Mouse (Mus musculus) midbrain, embryonic 10.5 days (tissue): ENCODE data around the gene Zfp536. TPM values are rescaled to one million over a fixed set of nuclear protein-coding genes. Genes with fewer than 3 reads are reported as not detected.

Experiments used
- DNase-seq: peaks from one replicate; pipeline ENCODE4 v3.0.0-alpha.2; 2017; ENCODE audit warnings: low spot score
- H3K27ac ChIP-seq: fragments of 300-500 bp; sonication (generic); replicated peaks from 2 replicates; pipeline ENCODE4 v1.5.1; 2016; ENCODE audit warnings: mild to moderate bottlenecking
- H3K27me3 ChIP-seq: fragments of 300-500 bp; sonication (generic); 2 replicates; pipeline ENCODE4 v1.6.1; 2016; ENCODE audit warnings: low read depth, mild to moderate bottlenecking; ENCODE audit not compliant: poor library complexity, severe bottlenecking
- H3K36me3 ChIP-seq: fragments of 300-500 bp; sonication (generic); 2 replicates; pipeline ENCODE4 v1.6.1; 2016; ENCODE audit warnings: mild to moderate bottlenecking, moderate library complexity
- H3K4me1 ChIP-seq: fragments of 300-500 bp; sonication (generic); 2 replicates; pipeline ENCODE4 v1.6.1; 2016
- H3K4me3 ChIP-seq: fragments of 300-500 bp; sonication (generic); 2 replicates; pipeline ENCODE4 v1.5.1; 2016; ENCODE audit warnings: mild to moderate bottlenecking, moderate library complexity
- H3K9me3 ChIP-seq: fragments of 300-500 bp; sonication (generic); replicated peaks from 2 replicates; pipeline ENCODE4 v1.6.1; 2016; ENCODE audit warnings: mild to moderate bottlenecking
- WGBS: fragments of 180-500 bp; shearing (Covaris S2); methylation state at CpG from one replicate; pipeline ENCODE4 v1.1.7; 2016; 5-methylcytosine and 5-hydroxymethylcytosine counted together
- polyA plus RNA-seq: library from polyadenylated mRNA; unstranded; fragments of >200 nt; fragmentation: Nextera tagmentation; extraction: Ambion mirVana; gene quantifications from 2 replicates; pipeline ENCODE4 v1.2.1, GENCODE M21; 2016

Gene Zfp536
- polyA plus RNA-seq, 1 experiment from 2014 or later, result 31.0 TPM

GRCm38 (mm10) chr7:37772376-37773311, 797 bp downstream of the Zfp536 start:
- Histone ChIP-seq H3K4me1 (peaks cover 56% of the 10 kb centered on the region), H3K27me3 (peaks cover 56% of the 10 kb centered on the region), H3K36me3 (no peaks in the 10 kb centered on the region), H3K4me3 (peak overlapping the region; percentile 84), H3K9me3 (no peaks in the 10 kb centered on the region), H3K27ac (peak overlapping the region; percentile 98)
- under 1% methylated on average over 46 of the region's 46 CpGs for WGBS
- DNase-seq, result peak; percentile 77

GRCm38 (mm10) chr7:37771491-37772375, 1.7 kb downstream of the Zfp536 start:
- peak overlapping the region; percentile 98 for H3K27ac ChIP-seq
- peak overlapping the region; percentile 84 for H3K4me3 ChIP-seq
- H3K27me3 ChIP-seq, result peaks cover 61% of the 10 kb centered on the region
- under 1% methylated on average over 68 of the region's 75 CpGs for WGBS
- no peaks in the 10 kb centered on the region for H3K9me3 ChIP-seq
- peaks cover 62% of the 10 kb centered on the region for H3K4me1 ChIP-seq
- DNase-seq, result peak; percentile 81
- H3K36me3 ChIP-seq, result no peaks in the 10 kb centered on the region

GRCm38 (mm10) chr7:37770400-37771050, 2.9 kb downstream of the Zfp536 start:
- under 1% methylated on average over 57 of the region's 57 CpGs for WGBS
- H3K4me1 ChIP-seq, result peaks cover 72% of the 10 kb centered on the region

GRCm38 (mm10) chr7:37769526-37770399, 3.7 kb downstream of the Zfp536 start:
- H3K27me3 ChIP-seq, result peaks cover 42% of the 10 kb centered on the region
- no peaks in the 10 kb centered on the region for H3K9me3 ChIP-seq
- peak overlapping the region; percentile 84 for H3K4me3 ChIP-seq
- peak; percentile 66 for DNase-seq
- WGBS, result under 1% methylated on average over 52 of the region's 53 CpGs
- H3K27ac ChIP-seq, result peak overlapping the region; percentile 98
- H3K4me1 ChIP-seq, result peaks cover 67% of the 10 kb centered on the region
- no peaks in the 10 kb centered on the region for H3K36me3 ChIP-seq

More at GRCm38 (mm10) chr7:37770400-37771050, 2.9 kb downstream of the Zfp536 start:
- no peaks in the 10 kb centered on the region for H3K9me3 ChIP-seq
- DNase-seq, result peak; percentile 94
- H3K4me3 ChIP-seq, result peak overlapping the region; percentile 84
- H3K36me3 ChIP-seq, result no peaks in the 10 kb centered on the region
- H3K27ac ChIP-seq, result peak overlapping the region; percentile 98
- H3K27me3 ChIP-seq, result peaks cover 50% of the 10 kb centered on the region

- Histone ChIP-seq H3K4me3 (peak overlapping the region; percentile 84), H3K9me3 (no peaks in the 10 kb centered on the region), H3K36me3 (no peaks in the 10 kb centered on the region), H3K4me1 (peaks cover 63% of the 10 kb centered on the region), H3K27me3 (peaks cover 34% of the 10 kb centered on the region), H3K27ac (peak overlapping the region; percentile 98)
- DNase-seq, result peak; percentile 58
- WGBS, result under 1% methylated on average over 28 of the region's 28 CpGs
Measured at GRCm38 (mm10) chr7:37769004-37769403, 4.4 kb downstream of the Zfp536 start.

GRCm38 (mm10) chr7:37768310-37768940, 5.0 kb downstream of the Zfp536 start:
- Histone ChIP-seq H3K36me3 (no peaks in the 10 kb centered on the region), H3K27ac (peak overlapping the region; percentile 98), H3K4me1 (peaks cover 61% of the 10 kb centered on the region), H3K9me3 (no peaks in the 10 kb centered on the region), H3K27me3 (peaks cover 29% of the 10 kb centered on the region), H3K4me3 (peak overlapping the region; percentile 84)
- peak; percentile 32 for DNase-seq
- WGBS, result 6% methylated on average over 10 of the region's 10 CpGs

- no peaks in the 10 kb centered on the region for H3K9me3 ChIP-seq
- no peak overlapping the region for H3K27ac ChIP-seq
- H3K4me1 ChIP-seq, result peaks cover 31% of the 10 kb centered on the region
- peaks cover 14% of the 10 kb centered on the region for H3K36me3 ChIP-seq
- H3K4me3 ChIP-seq, result no peak overlapping the region
- no peak for DNase-seq
- H3K27me3 ChIP-seq, result no peaks in the 10 kb centered on the region
- 92% methylated on average over 5 of the region's 5 CpGs for WGBS
Measured at GRCm38 (mm10) chr7:37758886-37759285, 14.6 kb downstream of the Zfp536 start.

GRCm38 (mm10) chr7:37753024-37753423, 20.4 kb downstream of the Zfp536 start:
- peaks cover 28% of the 10 kb centered on the region for H3K36me3 ChIP-seq
- H3K4me3 ChIP-seq, result no peak overlapping the region
- WGBS, result 63% methylated on average over 1 of the region's 1 CpGs
- H3K4me1 ChIP-seq, result peaks cover 19% of the 10 kb centered on the region
- H3K27me3 ChIP-seq, result no peaks in the 10 kb centered on the region
- H3K27ac ChIP-seq, result no peak overlapping the region
- DNase-seq, result no peak
- no peaks in the 10 kb centered on the region for H3K9me3 ChIP-seq

GRCm38 (mm10) chr7:37746133-37746761, 27.2 kb downstream of the Zfp536 start:
- DNase-seq, result peak; percentile 11
- 45% methylated on average over 12 of the region's 13 CpGs for WGBS
- Histone ChIP-seq H3K4me3 (no peak overlapping the region), H3K27ac (peak overlapping the region; percentile 74), H3K27me3 (no peaks in the 10 kb centered on the region), H3K36me3 (peaks cover 17% of the 10 kb centered on the region), H3K9me3 (no peaks in the 10 kb centered on the region), H3K4me1 (peaks cover 70% of the 10 kb centered on the region)

- no peak overlapping the region for H3K4me3 ChIP-seq
- no peak overlapping the region for H3K27ac ChIP-seq
- no peaks in the 10 kb centered on the region for H3K27me3 ChIP-seq
- no peaks in the 10 kb centered on the region; the same call in 1 of the 2 replicates for H3K9me3 ChIP-seq
- peaks cover 10% of the 10 kb centered on the region; the same call in 1 of the 2 replicates for H3K36me3 ChIP-seq
- WGBS, result 85% methylated on average over 8 of the region's 8 CpGs
- peaks cover 72% of the 10 kb centered on the region for H3K4me1 ChIP-seq
- DNase-seq, result no peak
Measured at GRCm38 (mm10) chr7:37743350-37743749, 30.1 kb downstream of the Zfp536 start.

- peak overlapping the region; percentile 79 for H3K27ac ChIP-seq
- H3K4me3 ChIP-seq, result no peak overlapping the region
- H3K4me1 ChIP-seq, result peaks cover 84% of the 10 kb centered on the region
- 44% methylated on average over 8 of the region's 8 CpGs for whole genome bisulfite sequencing
- no peaks in the 10 kb centered on the region for H3K27me3 ChIP-seq
- no peaks in the 10 kb centered on the region; the same call in 1 of the 2 replicates for H3K9me3 ChIP-seq
- peak; percentile 32 for DNase-seq
- peaks cover 8% of the 10 kb centered on the region; the same call in 1 of the 2 replicates for H3K36me3 ChIP-seq
Measured at GRCm38 (mm10) chr7:37737191-37737590, 36.2 kb downstream of the Zfp536 start.
